Mouse (Mus musculus) left cerebral cortex, postnatal 4 days (tissue): ENCODE measurements around the gene Atf5. TPM values are rescaled to one million over a fixed set of nuclear protein-coding genes. Genes with fewer than 3 reads are reported as not detected.
A peak's percentile ranks its signal among the peaks of the same experiment; 100 is the strongest.

Source experiments
- DNase-seq: peaks from one replicate; pipeline ENCODE4 v3.0.0-alpha.2; 2022
- intact Hi-C: fragments of 180-260 bp; cut with DNase I; formaldehyde crosslinking; loops from one replicate; pipeline ENCODE4 v1.15.1; 2025
- microRNA-seq: library from miRNA; unstranded; fragments of <30 nt; microRNA quantifications from one replicate; pipeline ENCODE4 v1.2.0, GENCODE M21; 2022
- total RNA-seq, 2 experiments: library from RNA; stranded (reverse); gene quantifications; 2 replicates each; pipeline ENCODE4 v1.2.3; 2021

Gene Atf5
- total RNA-seq, 2 experiments from 2014 or later: 22.6 to 23.5 TPM

DNA sequence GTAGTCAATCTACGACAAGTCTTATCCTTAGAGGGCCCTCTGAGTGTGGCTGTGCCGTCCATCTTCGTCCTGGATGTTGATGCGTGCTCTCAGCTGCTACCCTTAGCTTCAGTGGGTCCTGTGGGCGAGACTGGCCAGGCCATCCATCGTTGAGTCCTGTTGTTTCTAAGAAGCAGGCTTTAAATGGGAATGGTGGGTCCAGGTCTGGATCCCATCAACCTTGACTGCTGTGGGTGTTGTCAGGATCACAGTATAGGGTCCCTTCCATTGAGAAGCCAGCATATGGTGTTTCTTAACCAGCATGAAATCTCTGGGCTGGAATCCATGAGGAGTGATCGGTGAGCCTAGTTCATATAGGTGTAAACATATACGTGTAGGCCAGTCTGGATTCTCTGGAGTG is 36.4 kb downstream of the Atf5 start:
- DNase-seq: no peak
- intact Hi-C loops: no loop called here

DNA sequence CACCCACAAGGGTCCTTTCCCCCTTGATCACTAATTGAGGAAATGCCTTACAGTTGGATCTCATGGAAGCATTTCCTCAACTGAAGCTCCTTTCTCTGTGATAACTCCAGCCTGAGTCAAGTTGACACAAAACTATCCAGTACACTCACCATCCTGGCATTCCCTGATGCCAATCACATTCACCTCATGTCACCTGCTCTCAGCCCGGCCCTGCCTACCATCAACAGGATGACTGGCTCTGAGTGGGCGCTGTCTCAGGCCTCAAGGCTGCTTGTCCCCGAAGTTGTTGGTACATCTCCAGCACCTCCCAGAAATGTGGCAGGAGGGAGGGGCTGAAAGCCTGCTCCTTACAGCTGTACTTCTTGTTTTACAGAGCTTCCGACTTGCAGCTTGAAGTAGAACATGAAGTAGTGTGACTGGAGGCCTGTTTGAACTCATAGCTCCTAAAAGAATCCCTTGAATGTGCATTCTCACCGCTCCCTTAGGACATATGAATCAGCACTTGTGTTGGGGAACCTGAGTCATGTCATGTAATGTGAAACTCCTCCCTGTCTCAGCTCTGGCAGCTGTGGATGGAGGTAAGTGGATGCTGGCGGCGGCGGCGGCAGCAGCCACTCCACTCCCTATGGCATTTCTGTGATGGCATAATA is 39.5 kb downstream of the Atf5 start:
- DNase-seq: no peak
- intact Hi-C loops: no loop called here

DNA sequence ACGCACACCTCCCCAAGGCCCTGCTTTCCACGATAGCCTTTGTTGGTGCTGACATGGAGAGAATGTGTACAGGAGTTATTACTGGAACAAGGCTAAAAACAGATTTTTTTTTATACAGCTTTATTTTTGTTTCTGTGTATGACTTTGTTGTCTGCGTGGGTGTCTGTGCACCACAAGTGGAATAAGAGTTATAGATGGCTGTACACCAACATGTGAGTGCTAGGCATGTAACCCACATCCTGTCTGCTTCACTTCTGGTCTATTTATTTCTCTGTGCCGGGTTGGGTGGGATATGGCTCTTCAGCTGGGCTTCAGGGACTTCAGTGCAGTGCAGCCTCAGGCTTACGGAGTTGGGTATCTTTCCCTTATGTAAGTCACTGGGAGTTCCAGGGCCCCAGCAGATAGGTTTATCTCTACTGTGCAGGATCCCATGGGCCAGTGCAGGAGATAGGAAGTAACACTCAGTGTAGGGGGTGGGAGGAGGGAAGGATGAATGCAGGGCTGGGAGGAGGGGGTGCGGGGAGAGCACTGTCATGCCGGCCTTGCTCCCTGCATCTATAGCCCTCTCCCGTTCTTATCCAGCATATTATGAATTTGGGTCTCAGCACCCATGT is 43.8 kb downstream of the Atf5 start:
- no peak for DNase-seq
- intact Hi-C loops: no loop called here

DNA sequence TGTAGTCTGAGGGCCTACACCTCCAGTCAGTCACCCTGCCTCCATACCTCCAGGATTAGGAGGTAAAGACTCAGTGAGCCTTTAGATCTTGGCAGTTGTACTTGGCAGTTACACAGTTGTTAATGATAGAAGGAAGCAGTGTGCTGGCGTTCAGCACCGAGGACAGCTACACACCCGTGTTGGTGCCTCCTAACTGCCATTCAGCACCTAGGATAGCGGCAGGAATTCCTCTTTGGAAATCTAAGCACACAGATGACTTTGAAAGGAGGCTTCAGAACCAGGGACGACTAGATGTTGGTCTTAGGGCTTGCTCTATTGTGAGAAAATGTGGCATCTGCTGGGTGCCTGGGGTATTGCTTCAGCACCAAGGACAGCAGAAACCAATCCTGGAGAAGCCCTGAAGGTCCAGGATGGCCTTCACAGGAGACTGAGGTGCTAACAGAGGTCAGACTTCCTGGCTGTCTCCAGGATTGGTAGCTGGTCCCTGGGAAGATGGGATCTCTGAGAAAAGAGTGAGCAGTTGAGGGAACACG is 46.3 kb downstream of the Atf5 start:
- intact Hi-C loops: no loop called here
- DNase-seq: peak; percentile 38

DNA sequence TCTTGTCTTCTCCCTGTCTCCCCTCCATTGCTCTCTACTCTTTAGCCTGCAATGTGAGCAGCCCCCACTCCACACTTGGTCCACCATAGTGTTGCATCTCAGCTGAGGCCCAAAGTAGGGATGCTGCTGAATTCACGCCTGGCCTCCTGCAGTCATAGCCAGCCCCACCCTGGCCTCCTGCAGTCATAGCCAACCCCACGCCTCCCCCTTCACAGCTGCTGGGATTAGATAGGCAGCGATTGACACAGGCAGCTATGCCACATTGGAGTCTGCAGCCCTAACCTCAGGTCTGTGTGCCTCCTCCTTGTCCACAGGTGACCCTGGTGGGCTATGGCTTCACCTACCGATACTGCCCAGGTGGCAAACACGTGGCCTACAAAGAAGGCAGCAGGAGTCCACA is 48.3 kb downstream of the Atf5 start:
- DNase-seq: no peak
- intact Hi-C loops: no loop called here

Small RNA genes lying within 50 kb of the gene (microRNA-seq; reads per million reads assigned to microRNA genes)
- gene Mir707: not detected

Other genes starting within 250 kb of the Atf5 start
- under 1 TPM in 1 of 2 experiments, not detected in 1; 0.30 TPM for gene Napsa, start 244.3 kb downstream of the Atf5 start, total RNA-seq
- gene Kcnc3, start 226.0 kb downstream of the Atf5 start, total RNA-seq: 10 to 100 TPM; 31.0 to 33.0 TPM
- 1 to 10 TPM; 3.0 to 5.7 TPM for gene Myh14, start 145.8 kb downstream of the Atf5 start, total RNA-seq
- gene Izumo2, start 107.9 kb downstream of the Atf5 start, total RNA-seq: not detected
- 10 to 100 TPM; 19.6 to 25.9 TPM for gene Vrk3, start 68.2 kb downstream of the Atf5 start, total RNA-seq
- under 1 TPM; 0.84 to 0.91 TPM for gene Zfp473, start 65.6 kb downstream of the Atf5 start, total RNA-seq
- 10 to 100 TPM; 50.3 to 51.1 TPM for gene Nup62, start 570 bp downstream of the Atf5 start, total RNA-seq
- gene Il4i1, start 271 bp downstream of the Atf5 start, total RNA-seq: 1 to 10 TPM; 1.0 TPM
- 10 to 100 TPM; 74.1 to 85.4 TPM for gene Akt1s1, start 32.3 kb upstream of the Atf5 start, total RNA-seq
- gene Tbc1d17, start 32.4 kb upstream of the Atf5 start, total RNA-seq: 10 to 100 TPM; 57.1 to 68.3 TPM
- 10 to 100 TPM; 27.5 to 29.3 TPM for gene Pnkp, start 40.5 kb upstream of the Atf5 start, total RNA-seq
- gene Ptov1, start 53.1 kb upstream of the Atf5 start, total RNA-seq: 100 to 1,000 TPM; 423 to 428 TPM
- 100 to 1,000 TPM; 117 to 122 TPM for gene Med25, start 76.1 kb upstream of the Atf5 start, total RNA-seq
- 10 to 100 TPM; 10.5 to 13.1 TPM for gene Fuz, start 79.4 kb upstream of the Atf5 start, total RNA-seq
- gene Ap2a1, start 112.8 kb upstream of the Atf5 start, total RNA-seq: 100 to 1,000 TPM; 232 to 258 TPM
- gene Tsks, start 126.5 kb upstream of the Atf5 start, total RNA-seq: not detected
- gene Cpt1c, start 158.2 kb upstream of the Atf5 start, total RNA-seq: 10 to 100 TPM; 59.7 to 68.8 TPM
- 100 to 1,000 TPM; 485 to 487 TPM for gene Prmt1, start 169.9 kb upstream of the Atf5 start, total RNA-seq
- 10 to 100 TPM; 34.8 to 37.9 TPM for gene Irf3, start 181.0 kb upstream of the Atf5 start, total RNA-seq
- gene Bcl2l12, start 182.1 kb upstream of the Atf5 start, total RNA-seq: 1 to 10 TPM; 4.4 to 4.7 TPM
- 100 to 1,000 TPM; 154 TPM for gene Scaf1, start 199.7 kb upstream of the Atf5 start, total RNA-seq
- 1 to 10 TPM; 6.9 to 7.2 TPM for gene Rras, start 201.3 kb upstream of the Atf5 start, total RNA-seq
- 10 to 100 TPM; 77.9 to 80.6 TPM for gene Prr12, start 236.2 kb upstream of the Atf5 start, total RNA-seq
- gene Nosip, start 245.8 kb upstream of the Atf5 start, total RNA-seq: 10 to 100 TPM; 44.8 to 47.6 TPM
- 1 to 10 TPM; 6.2 to 7.2 TPM for gene Prrg2, start 246.0 kb upstream of the Atf5 start, total RNA-seq